Mouse (Mus musculus) heart, adult 18-20 months (tissue): ENCODE results near the gene Sec22b. TPM values are rescaled to one million over a fixed set of nuclear protein-coding genes. Genes with fewer than 3 reads are reported as not detected.

ENCODE experiments used
- total RNA-seq, 2 experiments: library from RNA; stranded (reverse); gene quantifications; 2 replicates each; pipeline ENCODE4 v1.2.3; 2021

Sec22b gene
- total RNA-seq, 2 experiments from 2014 or later = 49.2 to 52.3 TPM

Other genes with a start within 250 kb of the Sec22b start
- gene Prkab2, start 243.0 kb upstream of the Sec22b start, total RNA-seq = 10 to 100 TPM; 25.5 to 33.5 TPM
- not detected for gene Gm17651, start 226.5 kb upstream of the Sec22b start, total RNA-seq
- gene Pde4dip, start 12.5 kb upstream of the Sec22b start, total RNA-seq = 1,000 to 10,000 TPM; 1,617 to 1,852 TPM
- 10 to 100 TPM; 15.2 to 17.6 TPM for gene Notch2, start 112.3 kb downstream of the Sec22b start, total RNA-seq